Mouse (Mus musculus) liver, embryonic 14.5 days (tissue): ENCODE results near the gene Pla2g3. TPM values are rescaled to one million over a fixed set of nuclear protein-coding genes. Genes with fewer than 3 reads are reported as not detected.

Experiments used
- ATAC-seq: fragments of 200-750 bp; cut with Nextera tagmentation; 2 replicates; pipeline ENCODE4 v1.8.0; 2017; ENCODE audit warnings: moderate number of reproducible peaks, mild to moderate bottlenecking, moderate library complexity; ENCODE audit not compliant: insufficient read depth
- DNase-seq, 3 experiments: peaks; one replicate each; pipeline ENCODE4 v3.0.0-alpha.2; 2012 to 2013; ENCODE audit warnings: low read depth in 3 of 3, low spot score in 3 of 3
- H3K27ac ChIP-seq: fragments of 300-500 bp; sonication (generic); 2 replicates; pipeline ENCODE4 v1.5.1; 2014; ENCODE audit warnings: moderate library complexity, mild to moderate bottlenecking, control low read depth, inconsistent platforms
- H3K27me3 ChIP-seq: fragments of 300-500 bp; sonication (generic); 2 replicates; pipeline ENCODE4 v1.6.1; 2014; ENCODE audit warnings: mild to moderate bottlenecking, low read length, moderate library complexity; ENCODE audit not compliant: control insufficient read depth, insufficient read depth
- H3K36me3 ChIP-seq: fragments of 300-500 bp; sonication (generic); replicated peaks from 2 replicates; pipeline ENCODE4 v1.6.1; 2014; ENCODE audit warnings: low read depth; ENCODE audit not compliant: control insufficient read depth, insufficient read depth
- H3K4me1 ChIP-seq, 2 experiments: fragments of 200-500 bp in 1 of 2; fragments of 300-500 bp in 1 of 2; sonication (generic) in 1 of 2; replicated peaks; 2 replicates each; pipeline ENCODE4 v1.6.1; 2012 to 2014; ENCODE audit warnings: antibody characterized with exemption in 1 of 2, inconsistent platforms in 1 of 2, low read length in 1 of 2; ENCODE audit not compliant: control insufficient read depth in 2 of 2, insufficient read depth in 2 of 2
- H3K4me2 ChIP-seq: fragments of 300-500 bp; sonication (generic); 2 replicates; pipeline ENCODE4 v1.6.1; 2014; ENCODE audit warnings: low read depth, mild to moderate bottlenecking, control low read depth, moderate library complexity
- H3K4me3 ChIP-seq, 2 experiments: fragments of 200-500 bp in 1 of 2; fragments of 300-500 bp in 1 of 2; sonication (generic) in 1 of 2; 2 replicates each; pipeline ENCODE4 v1.5.1; 2012 to 2014; ENCODE audit warnings: low read depth in 2 of 2, low read length in 2 of 2, mild to moderate bottlenecking in 2 of 2, control low read depth in 1 of 2, inconsistent platforms in 1 of 2, moderate library complexity in 1 of 2; ENCODE audit not compliant: insufficient read depth in 1 of 2
- H3K9ac ChIP-seq: fragments of 300-500 bp; sonication (generic); replicated peaks from 2 replicates; pipeline ENCODE4 v1.6.1; 2014; ENCODE audit warnings: mild to moderate bottlenecking, control low read depth, moderate library complexity
- H3K9me3 ChIP-seq: fragments of 300-500 bp; sonication (generic); 2 replicates; pipeline ENCODE4 v1.6.1; 2016; ENCODE audit warnings: low read length, mixed read lengths; ENCODE audit not compliant: control insufficient read depth
- CTCF ChIP-seq: IDR thresholded peaks from 2 replicates; pipeline ENCODE4 v1.5.1; 2016; ENCODE audit warnings: antibody characterized with exemption, low read depth, control low read depth
- EP300 ChIP-seq: IDR thresholded peaks from 2 replicates; pipeline ENCODE4 v1.6.1; 2016; ENCODE audit warnings: antibody characterized with exemption, low read depth
- WGBS: fragments of 180-500 bp; shearing (Covaris S2); extraction: QIAGEN DNeasy Blood & Tissue Kit; methylation state at CpG from one replicate; pipeline ENCODE4 v1.1.7; 2014; ENCODE audit not compliant: insufficient replicate concordance; 5-methylcytosine and 5-hydroxymethylcytosine counted together
- polyA plus RNA-seq, 2 experiments: library from polyadenylated mRNA; depleted of rRNA in 1 of 2; stranded (reverse) in 1 of 2; unstranded in 1 of 2; fragments of >200 nt; fragmentation: Nextera tagmentation in 1 of 2; extraction: Ambion mirVana in 1 of 2; gene quantifications; 2 replicates each; pipeline versions ENCODE4 v1.2.1 to v1.2.3; 2012 to 2014

Pla2g3 gene
- polyA plus RNA-seq, 2 experiments = 0.04 to 0.06 TPM

DNA sequence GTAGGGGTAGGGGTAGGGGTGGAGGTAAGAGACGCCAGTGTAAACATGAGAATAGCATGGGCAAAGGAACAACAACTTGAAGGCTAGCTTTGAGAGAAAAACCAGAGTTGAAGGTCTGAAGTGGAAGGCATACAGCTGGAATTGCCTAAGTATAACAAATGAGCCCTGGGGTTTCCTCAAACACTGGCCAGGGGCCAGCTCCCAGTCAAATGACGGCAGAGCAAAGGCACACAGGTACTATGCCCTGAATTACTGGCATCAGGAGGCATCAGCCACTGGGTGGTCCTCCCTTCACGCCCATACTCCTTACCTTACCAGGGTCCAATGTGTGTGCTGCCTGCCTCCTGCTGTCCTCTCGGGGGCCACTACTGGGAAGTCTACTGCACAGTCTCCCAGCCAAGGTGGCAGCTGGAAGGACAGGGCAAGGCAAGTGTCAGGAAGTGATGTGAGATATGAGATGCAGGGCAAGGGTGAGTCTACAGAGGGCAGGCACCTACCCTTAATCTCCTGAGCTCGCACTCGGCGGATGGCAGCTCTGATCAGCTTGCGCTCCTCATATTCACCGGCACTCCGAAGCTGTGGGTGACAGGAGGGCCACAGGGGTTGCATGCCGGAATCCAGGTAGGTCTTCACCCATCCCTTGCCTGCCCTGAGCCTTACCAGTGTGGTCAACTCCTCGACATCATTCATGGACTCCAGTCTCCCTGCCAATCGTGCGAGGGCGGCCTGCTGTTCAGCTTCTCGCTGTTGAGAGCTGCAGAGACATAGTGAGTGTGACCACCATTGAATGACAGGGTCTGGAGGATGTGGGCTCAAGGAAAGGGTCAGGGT, 44.2 kb downstream of the Pla2g3 start:
- H3K9ac ChIP-seq = no peak overlapping the region
- H3K27ac ChIP-seq = no peak overlapping the region
- no peaks in the 10 kb centered on the region for H3K36me3 ChIP-seq
- 78% methylated on average over 16 of the region's 16 CpGs for WGBS
- ATAC-seq = no peak
- no peaks in the 10 kb centered on the region for H3K27me3 ChIP-seq
- no peak overlapping the region for H3K4me2 ChIP-seq
- no peak for DNase-seq
- peaks cover 0 to 2% of the 10 kb centered on the region in 2 experiments; a peak in 2 of 4 replicates for H3K4me1 ChIP-seq
- TF ChIP-seq CTCF (no peak), EP300 (no peak)
- no peak overlapping the region for H3K4me3 ChIP-seq
- H3K9me3 ChIP-seq = no peaks in the 10 kb centered on the region

- TF ChIP-seq CTCF (no peak), EP300 (no peak)
- ATAC-seq (no peak), DNase-seq (no peak)
- Histone ChIP-seq H3K9me3 (no peaks in the 10 kb centered on the region), H3K36me3 (no peaks in the 10 kb centered on the region), H3K27me3 (no peaks in the 10 kb centered on the region), H3K4me3 (no peak overlapping the region), H3K27ac (no peak overlapping the region), H3K4me2 (no peak overlapping the region), H3K9ac (no peak overlapping the region), H3K4me1 (peaks cover 0 to 5% of the 10 kb centered on the region in 2 experiments; a peak in 3 of 4 replicates)
- WGBS = 77% methylated on average over 17 of the region's 17 CpGs
Observed at GRCm38 (mm10) chr11:3533406-3533932, 45.4 kb downstream of the Pla2g3 start.

DNA sequence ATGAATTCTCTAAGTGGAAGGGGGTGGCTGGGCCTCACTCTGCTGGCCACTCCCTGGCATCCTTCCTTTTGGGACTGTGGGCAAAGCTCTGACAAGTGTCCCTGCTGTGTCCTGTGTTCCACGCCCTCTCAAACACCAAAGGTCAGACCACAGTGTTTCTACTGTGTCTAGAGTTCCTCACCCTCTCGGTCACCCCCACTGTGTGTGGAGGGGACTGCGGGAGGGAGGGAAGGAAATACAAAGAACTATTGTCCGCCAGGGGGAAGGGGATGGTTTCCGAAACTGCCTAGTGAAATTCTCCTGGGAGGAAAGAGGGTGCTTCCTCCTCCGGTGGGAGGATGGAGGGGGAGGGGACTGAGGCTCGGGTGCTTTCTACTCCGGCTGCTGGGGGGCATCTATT, 46.9 kb downstream of the Pla2g3 start:
- 15% methylated on average over 8 of the region's 8 CpGs for WGBS
- DNase-seq (no peak), ATAC-seq (no peak)
- Histone ChIP-seq H3K36me3 (no peaks in the 10 kb centered on the region), H3K27ac (no peak overlapping the region), H3K4me1 (peaks cover 0 to 10% of the 10 kb centered on the region in 2 experiments; a peak in 3 of 4 replicates), H3K27me3 (no peaks in the 10 kb centered on the region), H3K4me3 (no peak overlapping the region), H3K9me3 (no peaks in the 10 kb centered on the region), H3K4me2 (peak overlapping the region; percentile 80), H3K9ac (no peak overlapping the region)
- TF ChIP-seq CTCF (no peak), EP300 (no peak)

DNA sequence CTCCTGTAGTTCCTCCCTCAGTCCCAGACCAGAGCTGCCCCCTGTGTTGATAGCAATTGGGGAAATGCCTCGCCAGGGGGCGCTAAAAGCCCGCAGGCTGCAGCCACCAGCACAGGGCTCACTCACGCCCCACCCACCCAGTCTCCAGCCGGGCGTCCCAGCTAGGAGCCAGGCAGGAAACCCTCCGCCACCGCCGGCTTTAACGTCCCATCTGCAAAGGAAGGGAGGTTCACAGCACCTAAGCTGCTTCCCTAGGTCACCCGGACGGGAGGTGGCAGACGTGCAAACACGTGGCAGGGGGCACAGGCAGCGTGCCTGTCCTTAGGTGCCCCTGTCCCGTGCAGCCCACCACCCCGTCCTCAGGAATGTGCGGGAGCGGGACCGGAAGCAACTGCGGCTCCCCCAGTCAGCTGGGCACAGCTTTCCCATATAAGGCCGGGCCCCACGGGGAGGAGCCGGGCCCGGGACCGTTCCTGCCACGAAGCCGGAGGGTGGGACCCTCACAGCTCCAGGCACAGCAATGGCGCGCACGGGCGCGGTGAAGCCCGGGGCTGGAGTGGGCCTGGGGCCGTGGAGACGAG, 47.4 kb downstream of the Pla2g3 start:
- TF ChIP-seq CTCF (peak; percentile 94), EP300 (peak; percentile 14; the same call in 1 of the 2 replicates)
- peak; percentile 64 for ATAC-seq
- Histone ChIP-seq H3K9me3 (no peaks in the 10 kb centered on the region), H3K36me3 (no peaks in the 10 kb centered on the region), H3K4me2 (peak overlapping the region; percentile 80), H3K4me3 (peak overlapping the region; percentile 56 to 59), H3K9ac (peak overlapping the region; percentile 48), H3K27ac (no peak overlapping the region; the same call in 1 of the 2 replicates), H3K27me3 (no peaks in the 10 kb centered on the region), H3K4me1 (peaks cover 0 to 10% of the 10 kb centered on the region in 2 experiments; a peak in 3 of 4 replicates)
- DNase-seq = peak; percentile 66 to 70 (median 70)
- WGBS = under 1% methylated on average over 36 of the region's 36 CpGs

GRCm38 (mm10) chr11:3536082-3536481, 48.0 kb downstream of the Pla2g3 start:
- 39% methylated on average over 5 of the region's 5 CpGs for WGBS
- Histone ChIP-seq H3K27me3 (no peaks in the 10 kb centered on the region), H3K4me3 (peak overlapping the region; percentile 56 to 59)

More at GRCm38 (mm10) chr11:3536082-3536481, 48.0 kb downstream of the Pla2g3 start:
- DNase-seq = no peak
- Histone ChIP-seq H3K36me3 (no peaks in the 10 kb centered on the region), H3K27ac (no peak overlapping the region), H3K4me1 (peaks cover 0 to 10% of the 10 kb centered on the region in 2 experiments; a peak in 3 of 4 replicates), H3K9me3 (no peaks in the 10 kb centered on the region), H3K9ac (peak overlapping the region; percentile 48; the same call in 1 of the 2 replicates), H3K4me2 (peak overlapping the region; percentile 80)
- no peak for TF ChIP-seq CTCF
- TF ChIP-seq EP300 = no peak
- no peak for ATAC-seq
